Mouse (Mus musculus) gastrocnemius, postnatal 4 days (tissue): ENCODE results near the gene Dgki. TPM values are rescaled to one million over a fixed set of nuclear protein-coding genes. Genes with fewer than 3 reads are reported as not detected.

Experiments
- DNase-seq, 2 experiments: peaks; one replicate each; pipeline ENCODE4 v3.0.0; 2021 to 2022; ENCODE audit warnings: low spot score in 2 of 2, mixed read lengths in 2 of 2
- total RNA-seq, 2 experiments: library from RNA; stranded (reverse); gene quantifications; 2 replicates each; pipeline ENCODE4 v1.2.3; 2021

Gene Dgki
- total RNA-seq, 2 experiments from 2014 or later = 1.1 to 1.9 TPM

DNA sequence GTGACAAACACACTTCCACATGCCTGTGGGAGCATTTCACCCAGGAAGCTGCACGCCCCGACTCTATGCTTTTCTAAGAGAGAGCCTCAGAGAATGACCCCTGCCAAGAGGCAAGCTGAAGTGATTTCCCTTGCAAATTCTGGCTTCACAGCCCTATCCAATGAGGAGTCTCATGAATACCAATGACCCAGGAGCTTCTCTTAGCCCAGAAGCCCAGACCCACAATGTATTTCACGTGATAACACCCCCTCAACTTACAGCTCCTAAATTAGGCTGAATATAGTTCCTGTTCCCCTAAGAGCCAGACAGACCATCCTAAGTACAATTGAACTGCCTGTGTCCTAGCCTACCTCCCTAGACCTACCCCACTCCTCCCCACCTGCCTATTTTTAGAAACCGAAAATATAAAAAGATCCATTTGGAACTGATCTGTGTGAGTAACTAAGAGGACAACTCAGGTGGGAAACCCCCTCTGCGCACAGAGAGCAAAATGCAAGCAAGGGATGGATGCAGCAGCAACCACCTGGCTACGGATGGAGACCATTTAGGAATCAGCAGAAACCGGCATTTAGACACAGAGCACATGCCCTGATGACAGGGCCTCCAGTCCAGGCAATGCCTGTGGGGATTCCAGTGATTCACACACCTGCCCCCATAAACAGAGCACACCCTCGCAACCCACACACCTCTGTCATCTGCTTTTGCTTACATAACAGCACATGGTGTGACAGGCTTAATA, 2.1 kb downstream of the Dgki start:
- no peak for DNase-seq

DNA sequence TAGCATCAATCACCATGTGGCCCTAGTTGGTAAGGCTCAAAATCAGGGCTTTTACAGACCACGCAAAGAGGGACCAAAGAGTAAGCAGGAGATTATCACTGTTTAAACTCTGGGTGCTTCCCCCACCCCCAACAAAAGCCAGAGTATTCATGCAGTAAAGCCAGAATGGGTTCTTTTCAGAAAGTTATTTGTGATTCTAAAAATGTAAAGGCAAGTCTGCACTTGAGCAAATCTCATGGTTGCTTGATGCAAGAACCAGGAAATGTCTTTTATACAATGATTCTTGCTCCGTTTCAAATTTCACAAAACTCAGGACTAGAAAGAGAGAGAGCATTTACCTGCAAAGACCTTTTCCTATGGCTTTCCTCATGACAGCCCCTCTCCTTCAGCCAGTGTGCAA, 7.9 kb downstream of the Dgki start:
- DNase-seq = no peak

- DNase-seq = no peak
Observed at GRCm38 (mm10) chr6:37291171-37291570, 8.8 kb downstream of the Dgki start.

DNA sequence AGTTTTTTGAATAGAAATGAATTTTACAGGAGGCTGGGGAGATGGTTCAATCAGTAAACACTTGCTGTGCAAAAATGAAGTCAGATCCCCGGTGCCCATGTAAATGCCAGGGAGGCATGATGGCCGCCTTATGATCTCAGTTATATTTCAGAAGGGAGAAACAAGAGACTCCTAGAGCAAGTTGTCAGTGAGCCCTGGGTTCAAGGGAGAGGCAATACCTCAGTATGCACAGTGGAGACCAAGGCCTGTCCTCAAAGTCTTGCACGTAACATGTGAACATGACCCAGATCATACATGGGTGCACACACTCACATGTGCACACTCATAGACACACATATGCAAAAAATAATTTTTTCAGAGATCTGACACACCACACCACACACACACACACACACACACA, 9.3 kb downstream of the Dgki start:
- no peak for DNase-seq

GRCm38 (mm10) chr6:37286134-37286533, 13.8 kb downstream of the Dgki start:
- DNase-seq = no peak

GRCm38 (mm10) chr6:37284879-37285278, 15.1 kb downstream of the Dgki start:
- DNase-seq = no peak

DNA sequence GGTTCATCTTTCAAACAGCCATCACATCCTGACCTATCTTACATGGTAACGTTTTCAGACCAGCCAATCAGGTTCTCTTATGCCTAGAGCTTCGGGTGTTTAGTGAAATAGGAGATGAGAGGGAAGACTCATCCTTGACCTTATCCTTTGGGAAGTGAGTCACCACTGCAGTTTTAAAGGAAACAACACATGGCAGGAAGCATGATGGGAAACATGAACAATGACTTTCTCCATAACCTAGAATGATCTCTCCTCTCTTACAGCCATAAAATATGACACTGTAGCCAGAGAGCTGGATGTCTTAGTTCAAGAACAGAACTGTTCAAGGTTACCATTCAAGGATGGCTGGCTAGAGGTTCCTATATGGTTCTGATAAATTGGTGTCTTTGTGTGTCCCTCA, 16.6 kb downstream of the Dgki start:
- no peak for DNase-seq

DNA sequence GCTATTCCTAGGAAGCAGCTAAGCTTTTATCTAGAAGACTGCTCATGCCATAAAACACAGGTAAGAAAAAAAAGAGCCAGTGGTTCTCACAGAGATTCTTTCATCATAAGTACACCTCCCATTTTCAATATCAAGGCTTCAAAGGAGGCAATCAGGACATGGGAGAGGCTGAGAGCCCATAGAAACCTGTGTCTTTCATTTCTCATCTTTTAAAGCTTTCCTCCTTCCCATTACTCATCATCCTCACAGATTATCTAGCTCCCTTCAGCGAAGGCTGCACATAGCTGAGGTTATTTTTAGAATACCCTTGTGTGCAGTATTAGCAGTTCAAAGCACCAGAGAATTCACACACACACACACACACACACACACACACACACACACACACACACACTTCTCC, 17.3 kb downstream of the Dgki start:
- no peak for DNase-seq

DNA sequence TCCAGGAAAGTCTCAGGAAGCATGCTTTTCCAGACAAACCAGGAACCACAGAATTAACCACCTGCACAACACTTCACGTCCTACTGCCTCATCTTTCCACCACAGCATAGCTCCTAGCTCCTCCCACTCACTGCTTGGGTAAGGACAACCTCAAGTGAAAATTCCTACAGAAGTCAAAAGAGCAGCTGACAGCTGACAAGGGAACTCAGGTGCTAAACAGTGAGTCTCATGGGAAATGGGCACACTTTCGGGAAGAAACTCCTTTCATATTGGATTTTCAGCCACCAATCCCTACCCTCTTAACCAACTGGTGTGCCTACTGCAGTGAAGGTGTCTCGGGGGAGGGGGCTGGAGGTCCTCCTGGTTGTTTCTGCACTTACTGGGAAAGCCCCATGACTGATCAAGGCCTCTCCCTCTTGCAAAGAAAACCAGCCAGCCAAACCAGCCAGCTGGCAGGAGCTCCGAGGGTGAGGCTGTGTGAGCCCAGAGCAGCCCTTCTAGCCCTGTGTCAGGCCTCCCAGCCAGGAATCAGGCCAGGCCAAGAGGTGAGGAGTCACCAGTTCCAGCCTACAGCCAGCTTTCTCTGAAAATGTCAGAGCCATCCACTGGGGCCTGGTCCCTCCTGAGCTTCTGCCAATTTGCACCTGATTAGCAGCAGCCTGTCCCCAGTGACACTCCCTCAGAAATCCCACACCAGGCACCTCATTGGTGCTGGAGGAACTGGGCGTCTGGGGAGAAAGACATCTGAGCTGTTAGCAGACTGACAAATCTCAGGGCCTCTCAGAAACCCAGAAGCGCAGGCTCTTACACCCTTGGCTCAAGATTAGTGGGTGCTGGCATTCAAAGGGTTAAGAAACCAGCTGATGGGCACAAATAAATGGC, 22.9 kb downstream of the Dgki start:
- peak in 1 of 2 experiments; percentile 39 for DNase-seq

DNA sequence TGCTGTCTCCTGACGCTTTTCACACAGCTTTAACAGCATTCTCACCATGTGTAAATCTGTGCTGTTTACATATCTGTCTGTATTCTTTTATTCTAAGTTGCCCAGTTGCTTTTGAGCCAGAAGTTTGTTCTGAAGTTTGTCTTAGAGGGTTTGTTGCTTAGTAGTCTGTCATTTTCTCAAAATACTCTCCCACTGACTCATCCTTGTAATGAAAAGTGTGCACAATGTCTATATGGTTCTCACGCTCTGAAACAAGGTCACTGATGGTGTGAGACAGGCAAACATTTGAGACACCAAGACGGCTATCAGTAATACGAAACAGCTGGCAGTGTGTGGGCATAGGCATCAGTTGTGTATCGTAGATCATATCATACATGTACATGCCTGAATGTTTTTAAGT, 23.8 kb downstream of the Dgki start:
- DNase-seq = no peak

- DNase-seq = no peak
Observed at GRCm38 (mm10) chr6:37270905-37271591, 28.9 kb downstream of the Dgki start.

GRCm38 (mm10) chr6:37268589-37268988, 31.4 kb downstream of the Dgki start:
- no peak for DNase-seq

- DNase-seq = no peak
Observed at GRCm38 (mm10) chr6:37267952-37268351, 32.0 kb downstream of the Dgki start.

GRCm38 (mm10) chr6:37262486-37262885, 37.5 kb downstream of the Dgki start:
- no peak for DNase-seq

- DNase-seq = no peak
Observed at GRCm38 (mm10) chr6:37261236-37261852, 38.6 kb downstream of the Dgki start.

DNA sequence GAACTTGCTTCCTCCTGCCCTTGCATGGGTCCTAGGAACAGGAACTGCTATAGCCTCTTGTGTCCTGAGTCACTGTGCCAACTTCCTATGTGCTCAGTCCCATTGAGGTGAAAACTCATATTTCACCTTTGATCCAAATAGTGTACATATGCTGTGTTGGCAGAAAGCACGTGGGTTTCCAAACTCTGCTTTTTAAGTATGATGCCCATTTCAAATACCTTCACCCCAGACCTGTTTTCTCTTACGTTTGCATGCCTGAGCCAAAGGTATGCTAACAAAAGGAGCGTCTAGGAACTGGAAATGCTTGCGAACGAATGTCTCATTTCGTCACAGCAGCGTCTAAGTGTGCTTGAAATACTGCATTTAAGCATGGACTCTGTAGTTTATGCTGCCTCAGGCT, 41.3 kb downstream of the Dgki start:
- no peak for DNase-seq

- DNase-seq = peak; percentile 30 to 60
Observed at GRCm38 (mm10) chr6:37254144-37254543, 45.8 kb downstream of the Dgki start.

- DNase-seq = no peak
Observed at GRCm38 (mm10) chr6:37252536-37252935, 47.4 kb downstream of the Dgki start.

DNA sequence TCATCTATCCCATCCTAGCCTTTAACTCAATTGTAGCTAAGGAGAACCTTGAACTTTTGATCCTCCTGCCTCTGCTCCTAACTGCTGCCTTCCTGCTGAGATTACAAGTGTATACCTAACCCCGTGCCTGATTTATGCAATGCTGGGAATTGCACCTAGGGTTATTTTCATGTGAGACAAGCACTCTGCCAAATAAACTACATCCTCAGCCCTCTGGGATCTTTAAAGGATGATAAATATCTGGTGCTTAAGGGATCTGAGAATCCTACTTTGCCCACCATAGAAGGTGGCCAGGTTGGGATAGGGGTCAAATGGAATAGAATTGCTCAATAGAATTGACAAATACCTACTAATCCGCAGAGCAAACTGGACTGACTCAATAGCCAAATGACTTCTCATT, 49.3 kb downstream of the Dgki start:
- DNase-seq = no peak

GRCm38 (mm10) chr6:37245757-37246156, 54.2 kb downstream of the Dgki start:
- DNase-seq = no peak

DNA sequence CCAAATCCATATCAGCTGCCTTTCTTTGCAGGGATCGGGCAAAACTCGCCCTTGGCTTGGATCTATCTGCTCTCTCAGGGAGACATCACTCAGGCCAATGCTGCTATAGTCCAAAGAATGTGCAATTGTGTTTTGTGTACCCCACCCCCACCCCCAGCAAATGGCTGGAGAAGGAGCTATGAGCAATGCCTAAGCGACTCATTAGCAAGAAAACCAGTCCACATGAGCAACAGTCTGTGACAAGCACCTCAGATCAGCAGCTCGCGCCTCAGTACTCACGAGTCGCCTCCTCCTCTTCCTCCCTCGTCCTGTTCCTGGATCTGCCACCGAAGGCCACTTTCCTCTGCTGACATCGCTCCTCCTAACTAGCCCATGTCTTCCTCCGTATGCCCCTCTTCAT, 55.9 kb downstream of the Dgki start:
- no peak for DNase-seq

GRCm38 (mm10) chr6:37242769-37243121, 57.2 kb downstream of the Dgki start:
- no peak for DNase-seq
